Mouse (Mus musculus): ENCODE results near the gene Htr1a. TPM values are rescaled to one million over a fixed set of nuclear protein-coding genes. Genes with fewer than 3 reads are reported as not detected.

The Htr1a gene
- polyA plus RNA-seq, 1 experiment from 2014 or later: not detected

GRCm38 (mm10) chr13:105444895-105445281 is 1.4 kb downstream of the Htr1a start:
- H3K27me3 ChIP-seq (ENCODE audit: control insufficient read depth, insufficient read depth, low read length): peaks cover 36% of the 10 kb centered on the region
- H3K4me1 ChIP-seq (ENCODE audit: control insufficient read depth, insufficient read depth, low read length): no peaks in the 10 kb centered on the region
- H3K36me3 ChIP-seq (ENCODE audit: control insufficient read depth, insufficient read depth, low read length): no peaks in the 10 kb centered on the region
- H3K4me2 ChIP-seq (ENCODE audit: low read depth, severe bottlenecking): no peak overlapping the region
- no peaks in the 10 kb centered on the region for H3K9me3 ChIP-seq (ENCODE audit: control insufficient read depth, low read length)
- no peak overlapping the region for H3K4me3 ChIP-seq (ENCODE audit: low read depth, low read length)
- no peak for DNase-seq (ENCODE audit: low spot score)
- H3K9ac ChIP-seq (ENCODE audit: low read length): no peak overlapping the region
- under 1% methylated on average over 26 of the region's 26 CpGs for WGBS
- no peak; the same call in 1 of the 2 replicates for ATAC-seq (ENCODE audit: insufficient number of reproducible peaks, low FRiP score, low TSS enrichment, low read depth)
- H3K27ac ChIP-seq (replicated peaks; ENCODE audit: low read depth, low read length): no peak overlapping the region

GRCm38 (mm10) chr13:105446239-105446638 is 2.8 kb downstream of the Htr1a start:
- no peak overlapping the region for H3K27ac ChIP-seq (replicated peaks; ENCODE audit: low read depth, low read length)
- H3K4me2 ChIP-seq (ENCODE audit: low read depth, severe bottlenecking): no peak overlapping the region
- no peak overlapping the region for H3K9ac ChIP-seq (ENCODE audit: low read length)
- no peaks in the 10 kb centered on the region for H3K9me3 ChIP-seq (ENCODE audit: control insufficient read depth, low read length)
- H3K27me3 ChIP-seq (ENCODE audit: control insufficient read depth, insufficient read depth, low read length): peaks cover 36% of the 10 kb centered on the region
- DNase-seq (ENCODE audit: low spot score) (no peak), ATAC-seq (ENCODE audit: insufficient number of reproducible peaks, low FRiP score, low TSS enrichment, low read depth) (no peak)
- H3K36me3 ChIP-seq (ENCODE audit: control insufficient read depth, insufficient read depth, low read length): no peaks in the 10 kb centered on the region
- 8% methylated on average over 4 of the region's 4 CpGs for WGBS
- H3K4me1 ChIP-seq (ENCODE audit: control insufficient read depth, insufficient read depth, low read length): no peaks in the 10 kb centered on the region
- H3K4me3 ChIP-seq (ENCODE audit: low read depth, low read length): no peak overlapping the region

- no peak overlapping the region for H3K4me2 ChIP-seq (ENCODE audit: low read depth, severe bottlenecking)
- H3K9ac ChIP-seq (ENCODE audit: low read length): no peak overlapping the region
- DNase-seq (ENCODE audit: low spot score) (no peak), ATAC-seq (ENCODE audit: insufficient number of reproducible peaks, low FRiP score, low TSS enrichment, low read depth) (no peak)
- H3K36me3 ChIP-seq (ENCODE audit: control insufficient read depth, insufficient read depth, low read length): no peaks in the 10 kb centered on the region
- no peak overlapping the region for H3K27ac ChIP-seq (replicated peaks; ENCODE audit: low read depth, low read length)
- H3K4me3 ChIP-seq (ENCODE audit: low read depth, low read length): no peak overlapping the region
- WGBS: 44% methylated on average over 2 of the region's 2 CpGs
- H3K4me1 ChIP-seq (ENCODE audit: control insufficient read depth, insufficient read depth, low read length): no peaks in the 10 kb centered on the region
- H3K9me3 ChIP-seq (ENCODE audit: control insufficient read depth, low read length): no peaks in the 10 kb centered on the region
- peaks cover 36% of the 10 kb centered on the region for H3K27me3 ChIP-seq (ENCODE audit: control insufficient read depth, insufficient read depth, low read length)
Measured at GRCm38 (mm10) chr13:105447695-105448094, 4.3 kb downstream of the Htr1a start.

- Histone ChIP-seq H3K36me3 (ENCODE audit: control insufficient read depth, insufficient read depth, low read length) (no peaks in the 10 kb centered on the region), H3K4me1 (ENCODE audit: control insufficient read depth, insufficient read depth, low read length) (no peaks in the 10 kb centered on the region), H3K27me3 (ENCODE audit: control insufficient read depth, insufficient read depth, low read length) (peaks cover under 1% of the 10 kb centered on the region), H3K9me3 (ENCODE audit: control insufficient read depth, low read length) (no peaks in the 10 kb centered on the region), H3K9ac (ENCODE audit: low read length) (no peak overlapping the region), H3K4me2 (ENCODE audit: low read depth, severe bottlenecking) (no peak overlapping the region), H3K4me3 (ENCODE audit: low read depth, low read length) (no peak overlapping the region), H3K27ac (replicated peaks; ENCODE audit: low read depth, low read length) (no peak overlapping the region)
- ATAC-seq (ENCODE audit: insufficient number of reproducible peaks, low FRiP score, low TSS enrichment, low read depth) (no peak), DNase-seq (ENCODE audit: low spot score) (no peak)
- WGBS: 79% methylated on average over 3 of the region's 3 CpGs
Measured at GRCm38 (mm10) chr13:105451536-105451935, 8.1 kb downstream of the Htr1a start.

Other genes with a start within 250 kb of the Htr1a start
- 4.8 and 5.9 TPM in 2 replicates for gene Rnf180, start 148.8 kb upstream of the Htr1a start, polyA plus RNA-seq (2014; fragmentation: Nextera tagmentation; extraction: Ambion mirVana)

All from limb, embryonic 11.5 days (tissue).